ENCODE assay signal across 23 mouse cellular contexts in genomic region chr15:53006844-53007243, GRCm38 (mm10).
A peak's percentile ranks its signal among the peaks of the same experiment; 100 is the strongest.
DNase-seq lines count a peak whose midpoint lies in the region; ATAC-seq and TF ChIP-seq lines count a peak whose summit lies in the region.
"Had no signal": no experiment of that assay in that cellular context is flagged by ENCODE, and none has a peak within 500 bp of the region (broad histone marks: within the 10 kb centered on the region; RNA-seq: fewer than 3 reads in every experiment).

No protein-coding gene starts in this region.

- no peaks in the 10 kb centered on the region for H3K27me3 ChIP-seq in lung, embryonic 14.5 days (ENCODE audit: insufficient read depth, low read length)
- no peaks in the 10 kb centered on the region for H3K27me3 ChIP-seq in lung, embryonic 16.5 days (ENCODE audit: control insufficient read depth, insufficient read depth, low read depth, low read length)
- H3K27me3 ChIP-seq: CH12.LX, Patski had no signal

- 27% methylated on average over 1 of the region's 1 CpGs for WGBS in lung, embryonic 14.5 days
- 34% methylated on average over 1 of the region's 1 CpGs for WGBS in lung, embryonic 16.5 days

- DNase-seq in heart, adult 11 months, result peak; percentile 33
- DNase-seq in heart, postnatal 10 days, result no peak
- DNase-seq in lung, embryonic 14.5 days, result peak; percentile 59
- DNase-seq in lung, postnatal 25 days (ENCODE audit: low spot score), result no peak
- DNase-seq in lung, adult 18-20 months, result no peak
- DNase-seq in brain, adult 2 months (ENCODE audit: low read depth, low spot score), result peak; percentile 53
- DNase-seq: adrenal gland, adult 2 months; adrenal gland, adult 8-10 months; adrenal gland, postnatal 10 days; adrenal gland, postnatal 14 days; adrenal gland, postnatal 25 days; adrenal gland, postnatal 36 days; B cell, adult 2 months; cerebellum, adult 11 months; cerebellum, adult 11-12 months; cerebellum, adult 18-20 months had no signal

- no peaks in the 10 kb centered on the region for H3K9me3 ChIP-seq in lung, embryonic 14.5 days (ENCODE audit: low read depth, low read length)
- H3K9me3 ChIP-seq in lung, embryonic 16.5 days (ENCODE audit: control insufficient read depth, low read length), result no peaks in the 10 kb centered on the region
- H3K9me3 ChIP-seq: G1E had no signal

- no peak overlapping the region for H3K27ac ChIP-seq in lung, embryonic 14.5 days (ENCODE audit: low read depth)
- H3K27ac ChIP-seq in lung, embryonic 16.5 days (ENCODE audit: low read length), result no peak overlapping the region

- no peak for TF ChIP-seq CTCF in lung, embryonic 14.5 days (IDR thresholded peaks at IDR 0.05; ENCODE audit: low read depth)

- intact Hi-C loops in heart, postnatal 10 days (cut with DNase I), result no loop called here

- no peaks in the 10 kb centered on the region for H3K4me1 ChIP-seq in lung, embryonic 14.5 days (ENCODE audit: insufficient read depth)
- no peaks in the 10 kb centered on the region; the same call in 1 of the 2 replicates for H3K4me1 ChIP-seq in lung, embryonic 16.5 days (replicated peaks; ENCODE audit: control insufficient read depth, insufficient read depth, low read length)

- H3K4me2 ChIP-seq in lung, embryonic 14.5 days, result no peak overlapping the region
- no peak overlapping the region for H3K4me2 ChIP-seq in lung, embryonic 16.5 days (ENCODE audit: low read depth, low read length)

- peak; percentile 79 for ATAC-seq in lung, embryonic 14.5 days (ENCODE audit: insufficient read depth)
- ATAC-seq in lung, embryonic 16.5 days (ENCODE audit: low read depth), result peak; percentile 51; the same call in 1 of the 2 replicates
- ATAC-seq in megakaryocyte-erythroid progenitor cell, adult 5-6 weeks (replicated peaks; ENCODE audit: low FRiP score, low TSS enrichment, poor library complexity, severe bottlenecking), result no peak
- ATAC-seq: activated CD4-positive, CD25-positive, alpha-beta regulatory T cell, adult 4 months; CD4-positive, CD25-positive, alpha-beta regulatory T cell, adult 4 months; Patski had no signal

- H3K9ac ChIP-seq in lung, embryonic 14.5 days, result no peak overlapping the region
- no peak overlapping the region for H3K9ac ChIP-seq in lung, embryonic 16.5 days (ENCODE audit: low read length)

- no peaks in the 10 kb centered on the region for H3K36me3 ChIP-seq in lung, embryonic 14.5 days (ENCODE audit: insufficient read depth)
- no peaks in the 10 kb centered on the region for H3K36me3 ChIP-seq in lung, embryonic 16.5 days (ENCODE audit: control insufficient read depth, insufficient read depth, low read length)
- H3K36me3 ChIP-seq: G1E had no signal

- no peak overlapping the region for H3K4me3 ChIP-seq in lung, embryonic 14.5 days (ENCODE audit: low read depth, low read length)
- H3K4me3 ChIP-seq in lung, embryonic 16.5 days (ENCODE audit: low read length), result no peak overlapping the region

Comparison
In these comparisons a context has a peak if more than half of its experiments do, and no peak if none do; other contexts are left out.
1. DNase-seq: peak in heart, adult 11 months (single experiment), lung, embryonic 14.5 days (single experiment) and brain, adult 2 months (single experiment); none in heart, postnatal 10 days (0 of 2), lung, postnatal 25 days (single experiment) and lung, adult 18-20 months (0 of 2).